Mouse (Mus musculus): ENCODE data around the gene Rhbdf2.

Gene Rhbdf2

DNA sequence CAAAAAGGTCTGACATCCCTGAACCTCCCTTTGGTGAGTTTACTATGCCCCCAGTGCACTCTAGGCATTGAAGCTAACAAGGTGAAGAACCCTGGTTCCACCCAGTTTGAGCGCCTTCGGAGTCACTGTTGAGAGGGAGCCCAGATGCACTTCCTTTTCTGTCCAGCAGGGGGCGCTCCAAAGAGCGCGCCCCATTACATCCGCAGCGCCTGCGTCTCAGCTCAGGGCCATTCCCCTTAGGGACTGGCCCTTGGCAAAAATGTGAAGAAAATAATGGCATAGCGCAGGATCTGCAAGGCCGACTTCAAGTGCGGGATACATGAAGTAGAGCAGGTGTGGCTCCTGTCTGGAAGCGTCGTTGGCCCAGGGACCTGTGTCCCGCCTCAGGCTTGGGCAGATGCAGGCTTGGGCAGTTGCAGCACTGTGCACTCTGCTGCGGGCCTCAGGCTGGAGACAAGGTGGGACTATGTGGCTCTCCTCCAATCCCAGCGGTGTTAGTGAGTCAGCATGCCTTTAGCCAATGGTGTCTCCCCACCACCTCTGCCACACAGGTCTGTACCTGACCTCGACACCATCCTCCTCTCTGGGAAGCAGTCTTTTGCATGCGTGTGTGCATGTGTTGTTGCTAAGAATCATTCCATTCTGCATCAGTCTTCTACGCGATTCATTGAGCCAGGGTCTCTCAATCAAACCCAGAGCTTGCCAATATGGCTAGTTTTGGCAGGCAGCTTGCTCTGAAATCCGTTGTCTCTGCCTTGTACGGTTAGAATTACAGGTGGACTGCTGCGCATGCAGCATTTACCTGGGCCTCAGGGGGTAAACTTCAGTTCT is 39.8 kb downstream of the Rhbdf2 start:
- peak; percentile 60 for DNase-seq (ENCODE audit: low read depth)

DNA sequence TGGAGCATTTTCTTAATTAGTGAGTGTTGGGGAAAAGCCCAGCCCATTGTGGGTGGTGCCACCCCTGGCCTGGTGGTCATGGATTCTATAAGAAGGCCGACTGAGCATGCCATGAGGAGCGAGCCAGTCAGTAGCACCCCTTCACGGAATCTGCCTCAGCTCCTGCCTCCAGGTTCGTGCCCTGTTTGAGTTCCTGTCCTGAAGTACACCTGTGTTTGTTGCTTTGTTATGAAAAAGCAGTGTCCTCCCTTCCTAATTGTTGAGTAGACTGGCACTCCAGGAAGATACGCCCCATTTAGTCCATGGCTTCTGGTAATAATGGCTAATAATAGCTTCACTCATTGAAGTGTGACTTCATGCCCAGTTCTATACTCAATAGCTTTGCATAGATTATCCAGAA is 40.5 kb downstream of the Rhbdf2 start, which contains the start of gene Aanat:
Aanat (plus strand) TSS at position 123 of the 400 bp plus-strand sequence.
- DNase-seq (ENCODE audit: low read depth) = no peak

DNA sequence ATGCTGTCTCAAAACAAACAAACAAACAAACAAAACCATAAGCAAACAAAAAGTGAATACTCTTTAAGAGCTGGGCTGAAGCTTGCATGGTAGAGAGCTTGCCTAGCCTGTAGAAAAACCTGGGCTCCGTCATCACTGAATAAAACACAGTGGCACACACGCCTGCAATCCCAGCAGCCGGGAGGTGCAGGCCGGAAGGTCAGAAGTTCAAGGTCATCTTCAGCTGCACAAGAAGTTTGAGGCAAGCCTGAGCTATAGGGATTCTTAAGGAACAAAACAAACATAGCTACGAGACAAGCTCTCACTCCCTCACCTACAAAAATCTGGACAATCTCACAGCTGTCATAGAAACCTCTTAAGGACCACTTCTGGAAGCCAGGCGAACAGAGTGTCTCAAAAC is 41.1 kb downstream of the Rhbdf2 start:
- DNase-seq (ENCODE audit: low read depth) = no peak

DNA sequence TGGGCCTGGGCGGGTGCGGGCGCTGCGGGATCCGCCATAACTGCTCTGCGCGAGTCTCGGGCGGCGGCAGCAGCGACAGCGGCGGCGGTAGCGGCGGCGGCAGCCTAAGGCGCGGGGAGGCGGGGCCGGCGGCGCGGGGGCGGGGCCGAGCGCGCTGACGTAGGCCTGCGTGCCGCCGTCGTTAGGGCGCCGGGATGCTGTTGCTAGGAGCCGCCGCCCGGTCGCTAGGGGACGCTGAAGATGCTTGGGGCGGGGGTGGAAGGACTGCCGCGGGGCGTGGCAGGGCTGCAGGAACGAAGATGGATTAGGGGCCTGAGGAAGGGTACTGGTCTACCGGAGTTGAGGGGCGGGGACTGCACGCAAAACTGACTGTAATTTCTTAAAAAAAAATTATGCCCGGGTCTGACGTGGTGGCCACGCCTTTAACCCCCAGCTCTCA is 45.4 kb downstream of the Rhbdf2 start, which contains the start of gene Ube2o:
Ube2o (minus strand) TSS at position 72 of the 439 bp plus-strand sequence.
- DNase-seq (ENCODE audit: low read depth) = peak; percentile 81

DNA sequence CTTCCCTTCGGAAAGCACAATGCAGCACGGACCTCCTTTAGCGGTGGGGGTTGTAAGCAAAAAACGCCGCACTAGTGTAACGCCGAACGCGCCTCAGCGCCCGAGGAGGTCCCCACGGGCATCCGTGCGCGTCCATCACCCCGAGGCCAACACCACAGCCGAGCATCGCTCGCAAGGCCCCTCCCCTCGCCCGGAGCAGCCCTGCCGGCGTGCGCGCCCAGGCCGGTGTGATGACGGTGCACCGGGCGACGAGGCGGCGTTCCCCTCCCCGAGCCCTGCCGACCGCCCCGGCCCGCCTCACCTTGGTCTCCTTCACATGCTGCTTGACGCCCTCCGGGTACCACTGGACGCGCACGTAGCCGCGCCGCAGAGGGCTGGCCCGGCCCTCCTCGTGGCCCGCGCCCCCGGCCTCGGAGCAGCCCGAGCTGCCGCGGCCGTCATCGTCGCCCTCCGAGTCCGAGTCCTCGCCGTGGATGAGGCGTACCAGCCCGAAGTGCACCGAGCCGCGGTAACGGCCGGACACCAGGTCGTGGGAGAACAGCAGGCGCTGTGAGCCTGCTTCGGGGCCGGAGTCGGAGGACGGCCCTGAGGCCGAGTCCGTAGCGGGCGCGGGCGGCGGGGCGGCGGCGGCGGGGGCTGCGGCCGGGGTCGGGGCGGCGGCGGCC is 46.0 kb downstream of the Rhbdf2 start:
- DNase-seq (ENCODE audit: low read depth) = no peak

DNA sequence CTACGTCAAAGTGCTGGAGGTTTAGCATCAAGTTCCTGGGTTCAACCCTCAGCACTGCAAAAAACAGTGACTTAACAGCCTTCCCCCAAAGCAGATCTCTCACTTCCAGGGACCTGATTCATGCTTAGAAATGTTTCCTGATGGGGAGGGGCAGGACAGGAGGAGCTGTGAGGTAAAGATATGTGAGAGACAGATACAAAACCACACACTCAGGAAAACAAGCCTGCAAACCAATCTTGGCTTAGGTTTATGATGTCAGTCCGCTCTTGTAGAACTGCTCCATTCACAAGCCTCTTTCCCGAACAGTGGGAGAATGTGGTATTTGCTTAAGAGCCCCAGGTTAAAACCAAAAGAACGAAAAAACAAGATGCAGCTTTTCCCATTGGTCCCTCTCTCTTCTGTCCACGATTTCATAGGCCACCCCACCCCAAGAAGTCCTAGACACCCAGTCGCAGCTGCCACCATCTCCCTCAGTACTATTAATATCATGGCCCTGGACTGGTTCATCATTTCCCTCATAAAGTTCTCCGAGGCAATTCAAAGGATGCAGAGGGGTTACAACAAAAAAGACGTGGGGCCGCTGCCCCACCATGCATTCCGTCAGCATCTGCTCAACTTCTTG is 46.7 kb downstream of the Rhbdf2 start:
- DNase-seq (ENCODE audit: low read depth) = peak; percentile 90

DNA sequence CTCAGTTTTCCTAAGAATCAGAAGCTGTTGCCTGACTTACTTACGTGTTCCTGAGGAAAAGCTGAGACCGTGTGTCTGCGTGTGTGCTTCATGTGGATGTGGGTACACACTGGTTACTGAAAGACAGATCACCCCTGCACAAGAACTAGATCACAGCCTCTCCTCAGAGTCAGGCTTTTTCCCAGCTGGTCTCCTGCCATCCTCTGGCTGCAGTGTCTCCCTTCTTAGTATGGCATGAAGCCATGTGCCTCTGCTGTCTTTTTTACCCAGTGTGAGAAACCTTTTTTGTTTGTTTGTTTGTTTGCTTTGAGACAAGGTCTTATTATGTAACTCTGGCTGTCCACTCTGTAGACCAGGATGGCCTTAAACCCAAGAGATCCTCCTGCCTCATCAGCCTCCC is 47.5 kb downstream of the Rhbdf2 start:
- no peak for DNase-seq (ENCODE audit: low read depth)

DNA sequence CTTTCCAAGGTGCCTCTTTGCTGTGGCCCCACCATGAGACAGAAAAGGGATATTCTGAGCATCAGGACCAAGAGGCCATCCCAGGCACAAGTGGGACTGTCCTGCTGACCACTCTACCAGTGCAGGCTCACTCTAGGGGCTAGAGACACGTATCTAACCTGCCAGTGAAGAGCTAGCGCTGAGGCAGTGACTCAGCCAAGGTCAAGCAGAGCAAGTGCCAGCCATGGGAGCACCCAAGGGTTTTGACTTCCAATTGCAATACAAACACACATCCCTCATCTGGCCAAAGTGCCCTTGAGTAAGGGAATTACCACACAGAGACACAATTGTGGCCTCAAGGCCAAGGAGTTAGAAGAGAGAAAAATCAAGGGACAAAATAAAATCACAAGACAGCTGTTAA is 51.4 kb downstream of the Rhbdf2 start:
- DNase-seq (ENCODE audit: low read depth) = no peak

DNA sequence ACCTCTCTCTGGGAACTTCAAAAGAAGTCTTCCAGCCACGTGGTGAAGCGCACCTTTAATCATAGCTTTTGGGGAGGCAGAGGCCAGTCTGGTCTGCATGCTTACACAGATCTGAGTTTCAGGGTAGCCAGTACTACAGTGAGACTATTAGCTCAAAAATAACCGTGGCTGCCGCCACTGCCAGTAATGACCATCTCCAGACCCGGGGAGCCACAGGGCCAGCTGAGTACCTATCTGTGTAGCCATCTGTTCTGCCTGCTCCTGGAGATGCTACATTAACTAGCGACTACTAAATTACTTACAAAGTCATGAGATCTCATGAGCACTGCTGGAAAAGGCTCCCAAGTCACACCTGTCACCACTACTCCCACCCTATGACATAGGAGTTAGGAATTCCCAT is 51.8 kb downstream of the Rhbdf2 start:
- no peak for DNase-seq (ENCODE audit: low read depth)

DNA sequence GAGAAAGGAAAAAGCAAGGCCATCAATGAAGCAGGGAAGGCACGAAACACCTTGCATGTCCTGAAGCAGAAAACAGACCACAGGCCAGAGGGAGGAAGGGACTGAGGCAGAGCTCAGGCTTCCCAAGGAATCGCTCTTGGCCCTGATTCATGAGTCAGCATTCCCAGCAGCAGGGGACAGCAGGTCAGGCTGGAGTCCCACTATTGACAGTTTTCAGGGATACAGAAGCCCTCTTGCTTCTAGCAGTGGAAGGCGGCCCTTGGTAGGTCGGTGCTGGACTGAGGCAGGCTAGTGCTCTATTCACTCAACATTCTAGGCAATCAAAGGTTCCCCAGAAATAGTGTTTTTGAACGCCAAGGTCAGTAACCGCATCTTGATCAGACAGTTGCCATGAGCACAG is 52.3 kb downstream of the Rhbdf2 start:
- no peak for DNase-seq (ENCODE audit: low read depth)

DNA sequence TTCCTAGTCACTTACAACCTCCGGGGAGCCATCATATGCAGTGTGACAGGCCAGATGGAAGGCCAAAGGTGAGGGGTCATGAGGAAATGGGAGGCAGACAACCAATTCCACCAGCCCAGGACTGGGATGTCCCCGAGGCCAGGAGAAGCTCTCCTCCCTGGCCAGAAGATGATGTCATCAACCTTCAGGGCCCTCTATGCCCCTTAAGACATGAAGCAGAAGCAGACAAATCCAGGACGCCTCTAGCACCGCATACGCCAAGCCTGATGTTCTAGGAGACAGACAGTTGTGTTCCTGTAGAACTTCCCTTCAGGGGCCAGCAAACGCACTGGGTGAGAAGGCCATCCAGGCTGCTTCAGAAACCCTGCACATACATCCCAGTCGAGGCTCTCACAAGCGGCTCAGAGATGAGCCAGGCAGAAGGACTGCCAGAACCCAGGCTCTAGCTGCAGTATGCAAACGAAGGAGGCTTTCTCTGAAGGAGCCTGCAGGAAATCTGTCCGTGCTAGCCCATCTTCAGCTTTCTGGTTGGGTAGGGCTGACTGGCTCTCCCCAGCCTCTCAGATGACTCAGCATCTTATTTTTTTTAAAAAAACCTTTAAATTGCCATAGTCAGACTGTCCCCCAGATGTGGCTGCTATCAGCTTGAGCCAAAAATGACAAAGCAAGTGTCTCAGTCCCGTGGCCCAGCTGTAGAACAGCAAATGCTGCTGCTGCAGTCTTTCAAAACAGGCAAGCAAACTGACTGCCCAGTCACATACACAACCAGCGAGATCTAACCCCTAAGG is 53.9 kb downstream of the Rhbdf2 start:
- peak; percentile 82 for DNase-seq (ENCODE audit: low read depth)

DNA sequence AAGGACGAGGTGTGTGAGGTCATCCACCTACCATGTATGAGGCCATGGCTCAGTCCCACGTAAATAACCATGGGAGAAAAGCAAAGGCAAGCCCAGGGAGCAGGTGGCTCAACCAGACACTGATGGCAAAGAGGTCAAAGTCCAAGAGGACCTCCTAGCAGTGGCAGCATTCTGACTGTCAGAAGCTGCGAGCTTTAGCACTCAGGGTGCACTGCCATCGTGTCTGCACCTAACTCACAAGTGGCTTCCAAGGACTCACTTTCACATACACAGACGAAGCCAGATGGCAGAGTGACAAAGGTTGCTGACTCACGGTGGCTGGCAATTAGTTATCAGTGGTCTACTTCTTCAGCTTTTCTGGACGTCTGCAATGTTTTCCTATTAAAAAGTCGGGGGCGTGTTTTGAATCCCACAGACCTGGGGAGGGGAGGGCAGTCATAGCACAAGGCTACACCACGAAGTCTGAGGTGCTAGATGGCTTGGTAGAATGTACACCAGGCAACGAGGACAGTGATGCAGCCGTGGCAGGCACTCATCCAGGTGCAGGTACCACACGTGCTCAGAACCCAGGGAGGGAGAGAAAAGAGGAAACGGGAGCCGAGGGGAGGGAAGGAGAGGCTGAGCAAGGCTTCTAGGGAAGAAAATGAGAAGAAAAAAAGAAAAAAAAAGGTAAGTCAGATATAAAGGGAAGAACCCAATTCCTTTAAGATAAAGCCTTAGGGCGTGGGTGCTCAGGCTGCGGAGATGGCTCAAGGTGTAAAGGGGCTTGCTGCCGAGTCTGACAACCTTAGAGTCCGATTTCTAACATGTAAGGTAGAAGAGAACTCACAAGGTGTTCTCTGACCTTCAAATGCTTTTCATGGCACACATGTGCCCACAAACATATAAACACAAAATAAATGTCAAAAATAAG is 54.8 kb downstream of the Rhbdf2 start:
- DNase-seq (ENCODE audit: low read depth) = peak; percentile 66

DNA sequence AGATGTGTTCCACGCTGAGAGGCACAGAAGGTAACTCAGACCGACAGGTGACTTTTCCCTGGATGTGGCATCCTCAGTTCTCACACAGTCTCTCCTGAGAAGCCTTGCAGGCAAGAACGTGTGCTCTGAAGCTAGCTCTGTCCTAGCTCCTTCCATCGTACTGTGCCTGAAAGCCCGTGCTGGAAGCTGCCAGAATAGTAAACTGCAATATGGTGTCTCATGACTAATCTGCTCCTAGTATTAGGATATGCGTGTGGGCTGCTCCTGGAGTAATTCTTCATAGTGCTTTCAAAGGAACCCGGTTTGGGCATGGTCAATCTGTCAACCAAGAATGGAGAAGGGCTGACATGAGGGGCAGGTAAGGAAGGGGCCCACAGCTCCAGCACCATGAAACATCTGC is 56.0 kb downstream of the Rhbdf2 start:
- no peak for DNase-seq (ENCODE audit: low read depth)

DNA sequence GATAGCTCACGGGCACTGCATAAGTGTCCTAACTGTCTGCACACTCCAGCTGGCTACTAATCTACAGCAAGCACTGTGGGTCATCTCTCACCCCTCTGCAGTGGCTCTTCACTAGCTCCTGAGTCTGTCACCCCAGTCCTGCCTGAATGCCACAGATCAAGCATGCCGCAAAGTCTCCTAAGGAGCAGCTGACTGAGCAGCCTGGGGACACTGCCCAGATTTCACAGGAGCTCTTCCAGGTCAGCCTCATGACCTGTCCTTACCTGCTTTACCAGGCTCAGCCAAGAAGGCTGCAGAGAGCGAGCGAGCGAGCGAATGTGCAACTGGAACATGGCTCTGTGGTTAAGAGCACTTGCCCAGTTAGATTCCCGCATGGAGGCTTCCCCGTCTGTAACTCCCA is 59.3 kb downstream of the Rhbdf2 start:
- no peak for DNase-seq (ENCODE audit: low read depth)

DNA sequence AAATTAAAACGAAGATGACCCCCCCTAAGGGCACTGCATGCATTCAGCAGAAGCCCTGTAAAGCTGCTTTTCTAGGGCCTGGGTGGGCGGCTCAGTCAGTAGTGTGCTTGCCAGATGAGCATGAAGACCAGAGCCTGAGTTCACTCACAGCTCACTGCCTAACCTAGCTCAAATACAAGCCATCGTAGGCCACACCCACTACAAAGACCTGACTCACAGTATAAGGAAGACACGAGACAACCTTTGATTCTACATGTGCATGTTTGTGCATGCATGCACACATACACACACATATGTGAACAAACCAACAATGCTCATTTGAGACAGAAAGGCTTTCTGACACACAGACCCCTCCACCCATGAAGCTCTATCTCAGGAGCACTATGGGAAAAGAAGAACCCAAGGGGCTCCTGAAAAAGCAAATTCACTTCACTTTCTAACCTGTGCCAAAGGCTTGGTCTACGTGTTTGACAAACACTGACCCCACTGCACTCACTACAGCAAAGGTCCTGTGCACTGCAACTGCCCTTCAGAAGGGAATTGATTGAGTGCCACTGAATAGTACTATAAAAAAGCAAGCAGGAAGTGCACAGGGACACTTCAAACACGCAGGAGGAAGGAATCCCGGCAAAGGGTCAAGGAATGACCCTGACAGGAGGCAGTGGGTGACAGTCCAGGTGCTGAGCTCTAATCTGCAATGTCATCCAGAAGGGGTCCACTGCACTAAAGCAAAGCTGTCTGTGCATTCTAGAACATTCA is 61.4 kb downstream of the Rhbdf2 start:
- no peak for DNase-seq (ENCODE audit: low read depth)

DNA sequence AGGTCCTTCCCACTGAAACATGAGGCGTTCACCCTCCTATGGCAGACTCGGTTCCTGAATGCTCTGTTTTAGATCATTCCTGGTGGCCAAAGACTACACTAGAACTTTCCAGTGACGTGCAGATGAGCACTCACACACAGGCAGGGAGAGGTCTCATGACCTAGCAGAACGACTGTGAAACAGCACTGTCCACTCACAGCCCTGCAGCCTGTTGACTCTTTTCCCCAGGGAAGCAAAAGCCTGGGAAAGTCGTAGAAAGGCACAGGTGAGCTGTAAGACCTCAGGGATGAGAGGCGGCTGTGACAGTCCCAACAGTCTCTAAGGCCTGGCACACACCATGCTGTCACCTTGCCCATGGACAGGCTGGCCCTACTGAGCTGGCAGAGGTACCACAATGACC is 70.5 kb downstream of the Rhbdf2 start:
- DNase-seq (ENCODE audit: low read depth) = no peak

DNA sequence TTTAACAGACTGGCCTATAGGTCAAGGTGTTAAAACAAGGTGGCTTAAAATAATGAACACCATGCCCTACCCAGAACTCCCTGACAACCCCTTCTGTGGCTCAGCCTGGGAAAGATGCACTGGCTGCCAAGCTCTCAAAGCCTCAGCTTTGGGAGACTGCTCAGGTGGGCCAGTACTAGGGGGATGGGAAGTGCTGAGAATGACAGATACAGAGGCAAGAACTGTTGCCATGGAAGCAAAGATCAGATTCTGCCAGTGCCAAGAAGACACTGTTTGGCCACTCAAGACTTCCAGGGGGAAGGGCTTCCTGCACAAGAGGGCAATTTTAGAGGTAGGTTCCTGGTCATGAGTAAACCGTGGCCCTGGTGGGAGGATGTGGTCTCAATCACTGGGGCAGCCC is 71.2 kb downstream of the Rhbdf2 start:
- no peak for DNase-seq (ENCODE audit: low read depth)

DNA sequence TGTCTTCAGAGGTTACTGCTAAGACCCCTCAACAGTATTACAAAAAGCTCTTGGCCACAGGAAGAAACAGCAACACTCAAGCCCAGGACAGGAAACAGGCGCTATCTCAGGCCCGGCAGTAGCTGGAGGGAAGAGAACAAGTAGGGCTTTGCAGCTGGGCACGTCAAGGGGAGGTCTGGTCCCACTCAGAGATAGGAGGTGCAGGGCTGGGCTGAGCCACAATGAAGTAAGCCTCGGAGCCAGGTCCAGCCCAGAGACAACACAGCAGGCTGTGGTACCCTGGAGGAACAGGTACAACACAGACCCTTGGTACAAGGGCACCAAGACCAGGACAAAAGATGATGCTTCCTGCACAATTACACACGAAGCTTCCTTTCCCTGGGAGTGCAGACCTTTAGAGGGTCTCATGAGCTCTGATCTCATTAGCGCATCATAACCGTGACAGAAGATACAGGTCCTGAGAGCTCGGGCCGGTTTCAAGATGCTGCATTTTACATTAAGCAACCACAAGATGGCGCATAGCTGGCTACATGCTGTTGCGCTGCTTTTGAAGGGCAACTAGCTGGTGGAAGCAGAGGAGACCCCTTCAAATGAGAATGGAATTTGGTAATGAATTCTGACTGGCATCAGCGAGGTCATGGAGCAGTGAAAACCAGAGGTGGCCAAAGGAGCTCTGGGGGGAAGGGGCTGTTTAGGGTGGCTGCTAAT is 72.5 kb downstream of the Rhbdf2 start:
- DNase-seq (ENCODE audit: low read depth) = peak; percentile 72

DNA sequence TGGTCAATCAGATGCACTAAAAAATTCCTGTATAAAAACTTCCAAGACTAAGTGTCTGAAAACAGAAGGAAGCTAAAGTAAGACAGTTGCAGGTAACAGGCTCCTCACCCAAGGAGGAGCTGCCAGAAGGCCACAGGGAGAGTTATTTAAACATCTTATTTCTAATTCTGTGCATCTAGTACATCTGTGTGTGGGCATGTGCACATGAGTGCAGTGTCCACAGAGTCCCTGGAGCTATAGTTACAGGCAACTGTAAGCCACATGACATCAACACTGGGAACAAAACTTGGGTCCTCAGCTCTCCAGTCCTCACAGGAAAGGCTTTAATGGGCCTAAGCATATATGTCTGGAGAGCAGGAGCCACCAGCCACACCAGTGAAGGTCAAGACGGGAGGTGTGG is 74.6 kb downstream of the Rhbdf2 start:
- no peak for DNase-seq (ENCODE audit: low read depth)

DNA sequence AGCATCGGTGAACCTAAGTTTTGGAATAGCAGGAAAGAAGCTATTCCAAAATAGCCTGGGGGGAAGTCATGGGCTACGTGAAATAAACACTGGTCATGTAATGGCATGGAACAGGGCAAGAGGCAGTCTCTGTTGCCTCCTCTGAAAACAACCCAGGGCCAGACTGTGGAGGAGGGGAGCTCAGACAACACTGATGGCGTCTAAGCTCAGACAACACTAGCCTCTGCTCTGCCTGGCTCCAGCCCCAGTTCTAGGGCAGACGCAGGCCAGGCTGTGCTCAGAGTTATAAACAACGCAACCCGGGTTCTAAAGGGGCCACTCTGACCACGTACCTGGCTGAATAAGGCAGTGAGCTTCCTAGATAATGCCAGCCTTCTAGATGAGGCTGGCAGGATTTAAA is 76.1 kb downstream of the Rhbdf2 start:
- DNase-seq (ENCODE audit: low read depth) = no peak

Data from 416B (cell line).